Mouse (Mus musculus) megakaryocyte-erythroid progenitor cell, adult 5-6 weeks (primary cell): ENCODE measurements around the gene N4bp2. TPM values are rescaled to one million over a fixed set of nuclear protein-coding genes. Genes with fewer than 3 reads are reported as not detected.
A peak's percentile ranks its signal among the peaks of the same experiment; 100 is the strongest.
"Not testable (repeated sequence)": the region's sequence is repeated elsewhere in the genome, so short reads cannot be mapped to it uniquely, and the experiment has no call there.

ENCODE experiments used
- ATAC-seq: replicated peaks from 2 replicates; pipeline ENCODE4 v1.8.0; 2016; ENCODE audit warnings: mild to moderate bottlenecking, inconsistent platforms; ENCODE audit not compliant: severe bottlenecking, poor library complexity, low FRiP score, low TSS enrichment
- total RNA-seq, 2 experiments: library from RNA; stranded (forward) in 1 of 2; stranded (reverse) in 1 of 2; fragments of 200-1000, 215-1000 nt in 1 of 2; fragments of >200 nt in 1 of 2; fragmentation: Nextera tagmentation in 1 of 2; gene quantifications; 2 replicates each; pipeline ENCODE4 v1.2.3; 2014 to 2017

N4bp2 gene
- total RNA-seq (2014; fragmentation: Nextera tagmentation), result 38.8 and 42.9 TPM in 2 replicates
- total RNA-seq (2017), result 21.0 and 22.4 TPM in 2 replicates

- no peak for ATAC-seq
Measured at GRCm38 (mm10) chr5:65763088-65763915, at the start of gene N4bp2. TSS of gene N4bp2 (plus strand) at chr5:65763521.

GRCm38 (mm10) chr5:65715084-65715483, 48.2 kb upstream of the N4bp2 start:
- ATAC-seq, result no peak

GRCm38 (mm10) chr5:65717063-65717902, 46.0 kb upstream of the N4bp2 start:
- ATAC-seq, result no peak

- ATAC-seq, result not testable (repeated sequence)
Measured at GRCm38 (mm10) chr5:65717903-65718211, 45.5 kb upstream of the N4bp2 start.

GRCm38 (mm10) chr5:65718368-65718767, 45.0 kb upstream of the N4bp2 start:
- peak; percentile 89 for ATAC-seq

GRCm38 (mm10) chr5:65724311-65725054, 38.8 kb upstream of the N4bp2 start:
- peak; percentile 82 for ATAC-seq

GRCm38 (mm10) chr5:65731173-65732007, 31.9 kb upstream of the N4bp2 start:
- peak; percentile 98 for ATAC-seq

- ATAC-seq, result no peak
Measured at GRCm38 (mm10) chr5:65735601-65736000, 27.7 kb upstream of the N4bp2 start.

- ATAC-seq, result no peak
Measured at GRCm38 (mm10) chr5:65739366-65739765, 24.0 kb upstream of the N4bp2 start.

- no peak for ATAC-seq
Measured at GRCm38 (mm10) chr5:65746908-65747307, 16.4 kb upstream of the N4bp2 start.

- ATAC-seq, result no peak
Measured at GRCm38 (mm10) chr5:65748386-65748785, 14.9 kb upstream of the N4bp2 start.

GRCm38 (mm10) chr5:65748880-65749279, 14.4 kb upstream of the N4bp2 start:
- ATAC-seq, result no peak

GRCm38 (mm10) chr5:65752021-65752420, 11.3 kb upstream of the N4bp2 start:
- peak; percentile 83 for ATAC-seq

GRCm38 (mm10) chr5:65755859-65756258, 7.5 kb upstream of the N4bp2 start:
- ATAC-seq, result no peak

GRCm38 (mm10) chr5:65757110-65757509, 6.2 kb upstream of the N4bp2 start:
- ATAC-seq, result no peak

- ATAC-seq, result no peak
Measured at GRCm38 (mm10) chr5:65760041-65760440, 3.3 kb upstream of the N4bp2 start.

- no peak for ATAC-seq
Measured at GRCm38 (mm10) chr5:65760599-65760998, 2.7 kb upstream of the N4bp2 start.

- ATAC-seq, result peak; percentile 57
Measured at GRCm38 (mm10) chr5:65761020-65761419, 2.3 kb upstream of the N4bp2 start.

- no peak for ATAC-seq
Measured at GRCm38 (mm10) chr5:65761921-65762320, 1.4 kb upstream of the N4bp2 start.
